ENCODE assay signal across 24 mouse cellular contexts in the genomic region with DNA sequence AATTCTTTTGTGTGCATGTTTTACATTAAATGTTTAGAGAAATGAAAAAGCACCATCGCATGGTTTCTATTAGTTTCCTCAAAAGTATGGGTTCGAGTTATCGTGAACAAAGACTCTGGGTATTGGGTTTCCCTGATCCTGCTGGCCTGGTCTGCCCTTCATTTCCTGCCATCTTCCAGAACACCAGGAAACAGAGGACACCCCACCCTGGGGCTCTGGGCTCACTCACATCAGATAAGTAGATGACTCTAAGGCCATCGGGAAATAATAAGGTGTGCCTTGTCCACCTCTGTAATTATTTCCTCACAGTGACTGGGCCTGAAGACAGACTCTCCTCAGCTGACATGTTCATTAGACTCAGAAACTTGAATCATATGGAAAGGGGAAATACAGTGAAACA. TPM values are rescaled to one million over a fixed set of nuclear protein-coding genes. Genes with fewer than 3 reads are reported as not detected.
A peak's percentile ranks its signal among the peaks of the same experiment; 100 is the strongest.
DNase-seq lines count a peak whose midpoint lies in the region; ATAC-seq lines count a peak whose summit lies in the region.
"Had no signal": no experiment of that assay in that cellular context is flagged by ENCODE, and none has a peak within 500 bp of the region (broad histone marks: within the 10 kb centered on the region; RNA-seq: fewer than 3 reads in every experiment).

No protein-coding gene starts in this region.

- peak overlapping the region; percentile 57; the same call in 1 of the 2 replicates for H3K27ac ChIP-seq in embryonic facial prominence, embryonic 10.5 days (replicated peaks)
- peak overlapping the region; percentile 51 for H3K27ac ChIP-seq in embryonic facial prominence, embryonic 13.5 days
- H3K27ac ChIP-seq: forebrain, embryonic 12.5 days; forebrain, embryonic 15.5 days; heart, adult 2 months; heart, embryonic 10.5 days; heart, embryonic 13.5 days; hindbrain, embryonic 12.5 days; hindbrain, embryonic 15.5 days had no signal

- 54% methylated on average over 4 of the region's 4 CpGs for WGBS in embryonic facial prominence, embryonic 10.5 days
- whole genome bisulfite sequencing in embryonic facial prominence, embryonic 13.5 days, result 26% methylated on average over 4 of the region's 4 CpGs

- peak; percentile 5 for DNase-seq in embryo, embryonic 10 days (ENCODE audit: low spot score)
- no peak for DNase-seq in embryo, embryonic 9.5 days (ENCODE audit: extremely low spot score)
- DNase-seq in embryonic facial prominence, embryonic 10.5 days (ENCODE audit: low spot score), result peak; percentile 51
- no peak for DNase-seq in cerebellum, adult 11-12 months
- no peak for DNase-seq in heart, postnatal 10 days
- DNase-seq: adrenal gland, adult 8-10 months; adrenal gland, postnatal 25 days; cerebellum, adult 18-20 months; cerebellum, adult 9-10 months; cerebellum, postnatal 14 days; gastrocnemius, postnatal 14 days; heart, adult 2 months; kidney, adult 2 months had no signal

- H3K4me3 ChIP-seq in embryonic facial prominence, embryonic 10.5 days, result no peak overlapping the region
- H3K4me3 ChIP-seq in embryonic facial prominence, embryonic 13.5 days, result no peak overlapping the region
- H3K4me3 ChIP-seq: erythroblast, embryonic 14.5 days; forebrain, embryonic 12.5 days; forebrain, embryonic 15.5 days; heart, adult 2 months; heart, embryonic 10.5 days; heart, embryonic 13.5 days; hindbrain, embryonic 12.5 days; hindbrain, embryonic 15.5 days had no signal

- H3K36me3 ChIP-seq in embryonic facial prominence, embryonic 10.5 days (replicated peaks), result no peaks in the 10 kb centered on the region
- H3K36me3 ChIP-seq in embryonic facial prominence, embryonic 13.5 days, result no peaks in the 10 kb centered on the region
- H3K36me3 ChIP-seq: forebrain, embryonic 12.5 days; forebrain, embryonic 15.5 days; heart, embryonic 10.5 days; heart, embryonic 13.5 days; hindbrain, embryonic 12.5 days; hindbrain, embryonic 15.5 days had no signal

- no peaks in the 10 kb centered on the region; the same call in 1 of the 2 replicates for H3K9me3 ChIP-seq in embryonic facial prominence, embryonic 10.5 days
- H3K9me3 ChIP-seq in embryonic facial prominence, embryonic 13.5 days, result no peaks in the 10 kb centered on the region
- H3K9me3 ChIP-seq: forebrain, embryonic 12.5 days; forebrain, embryonic 15.5 days; heart, embryonic 10.5 days; heart, embryonic 13.5 days; hindbrain, embryonic 12.5 days; hindbrain, embryonic 15.5 days had no signal

- intact Hi-C loops in heart, postnatal 10 days (cut with DNase I), result no loop called here

- H3K4me2 ChIP-seq in embryonic facial prominence, embryonic 13.5 days, result no peak overlapping the region
- H3K4me2 ChIP-seq: forebrain, embryonic 12.5 days; forebrain, embryonic 15.5 days; heart, embryonic 13.5 days; hindbrain, embryonic 12.5 days; hindbrain, embryonic 15.5 days had no signal

- no peak overlapping the region for H3K9ac ChIP-seq in embryonic facial prominence, embryonic 13.5 days
- H3K9ac ChIP-seq: forebrain, embryonic 12.5 days; forebrain, embryonic 15.5 days; heart, embryonic 13.5 days; hindbrain, embryonic 12.5 days; hindbrain, embryonic 15.5 days had no signal

- no peak for ATAC-seq in embryonic facial prominence, embryonic 13.5 days (ENCODE audit: insufficient number of reproducible peaks, insufficient read depth, low FRiP score, low TSS enrichment, low read depth)
- ATAC-seq: activated CD4-positive, CD25-positive, alpha-beta regulatory T cell, adult 4 months; forebrain, embryonic 15.5 days; intestine, postnatal 0 days had no signal

- peaks cover 16% of the 10 kb centered on the region for H3K4me1 ChIP-seq in embryonic facial prominence, embryonic 10.5 days
- H3K4me1 ChIP-seq in embryonic facial prominence, embryonic 13.5 days, result peaks cover 15% of the 10 kb centered on the region

- no peaks in the 10 kb centered on the region for H3K27me3 ChIP-seq in embryonic facial prominence, embryonic 10.5 days (replicated peaks; ENCODE audit: low read depth, poor library complexity, severe bottlenecking)
- H3K27me3 ChIP-seq in embryonic facial prominence, embryonic 13.5 days, result no peaks in the 10 kb centered on the region
- H3K27me3 ChIP-seq: forebrain, embryonic 12.5 days; forebrain, embryonic 15.5 days; heart, embryonic 13.5 days; hindbrain, embryonic 12.5 days; hindbrain, embryonic 15.5 days had no signal

RNA-seq across cellular contexts. Expression of gene Gpr45, which starts 57.8 kb away (rescaled TPM):
- polyA plus RNA-seq in embryonic facial prominence, embryonic 10.5 days (2016; fragmentation: Nextera tagmentation; extraction: Ambion mirVana), result 13.1 and 14.7 TPM in 2 replicates
- 14.8 and 16.3 TPM in 2 replicates for polyA plus RNA-seq in embryonic facial prominence, embryonic 13.5 days (2015; fragmentation: Nextera tagmentation; extraction: Ambion mirVana)
- total RNA-seq in heart, postnatal 10 days (2021), result under 1 TPM; 0.67 to 0.77 TPM
- total RNA-seq: gastrocnemius, adult 18-20 months had no signal
- polyA plus RNA-seq: erythroblast, embryonic 14.5 days had no signal

Comparison
In these comparisons a context has a peak if more than half of its experiments do, and no peak if none do; other contexts are left out.
1. DNase-seq: peak in embryo, embryonic 10 days (single experiment) and embryonic facial prominence, embryonic 10.5 days (single experiment); none in embryo, embryonic 9.5 days (single experiment), cerebellum, adult 11-12 months (single experiment) and heart, postnatal 10 days (0 of 2).